Mouse (Mus musculus) brown adipose tissue, adult 24 weeks (tissue): ENCODE results near the gene Ddah1. TPM values are rescaled to one million over a fixed set of nuclear protein-coding genes. Genes with fewer than 3 reads are reported as not detected.

Experiments used
- H3K27ac ChIP-seq: fragments of 200-500 bp; replicated peaks from 2 replicates; pipeline ENCODE4 v1.5.1; 2012; ENCODE audit warnings: low read depth, mild to moderate bottlenecking, low read length
- H3K4me1 ChIP-seq: fragments of 200-500 bp; 2 replicates; pipeline ENCODE4 v1.6.1; 2012; ENCODE audit warnings: low read length, mixed read lengths; ENCODE audit not compliant: control insufficient read depth, insufficient read depth, insufficient read length
- H3K4me3 ChIP-seq: fragments of 200-500 bp; 2 replicates; pipeline ENCODE4 v1.5.1; 2012; ENCODE audit warnings: low read depth, mild to moderate bottlenecking, low read length, moderate library complexity; ENCODE audit not compliant: insufficient read depth
- polyA plus RNA-seq: library from polyadenylated mRNA; stranded (reverse); fragments of >200 nt; gene quantifications from 2 replicates; pipeline ENCODE4 v1.2.4, GENCODE M21; 2012; ENCODE audit not compliant: missing spikeins, insufficient read depth, insufficient read length

Gene Ddah1
- polyA plus RNA-seq, 1 experiment, result 0.59 TPM

GRCm38 (mm10) chr3:145780784-145781442 is 22.4 kb downstream of the Ddah1 start:
- no peak overlapping the region for H3K27ac ChIP-seq
- no peak overlapping the region for H3K4me3 ChIP-seq

GRCm38 (mm10) chr3:145785244-145785643 is 26.8 kb downstream of the Ddah1 start:
- H3K4me3 ChIP-seq, result no peak overlapping the region
- no peaks in the 10 kb centered on the region; the same call in 1 of the 2 replicates for H3K4me1 ChIP-seq
- H3K27ac ChIP-seq, result no peak overlapping the region

More at GRCm38 (mm10) chr3:145780784-145781442, 22.4 kb downstream of the Ddah1 start:
- H3K4me1 ChIP-seq, result no peaks in the 10 kb centered on the region

GRCm38 (mm10) chr3:145787303-145787702 is 28.8 kb downstream of the Ddah1 start:
- Histone ChIP-seq H3K4me1 (no peaks in the 10 kb centered on the region; the same call in 1 of the 2 replicates), H3K27ac (no peak overlapping the region), H3K4me3 (no peak overlapping the region)

GRCm38 (mm10) chr3:145789114-145789513 is 30.6 kb downstream of the Ddah1 start:
- no peak overlapping the region for H3K4me3 ChIP-seq
- H3K4me1 ChIP-seq, result no peaks in the 10 kb centered on the region; the same call in 1 of the 2 replicates
- H3K27ac ChIP-seq, result no peak overlapping the region

GRCm38 (mm10) chr3:145790233-145790632 is 31.8 kb downstream of the Ddah1 start:
- Histone ChIP-seq H3K4me1 (no peaks in the 10 kb centered on the region; the same call in 1 of the 2 replicates), H3K27ac (no peak overlapping the region), H3K4me3 (no peak overlapping the region)

- Histone ChIP-seq H3K4me1 (no peaks in the 10 kb centered on the region; the same call in 1 of the 2 replicates), H3K27ac (no peak overlapping the region), H3K4me3 (no peak overlapping the region)
These were observed 32.2 kb downstream of the Ddah1 start for GRCm38 (mm10) chr3:145790709-145791108.

- H3K4me3 ChIP-seq, result no peak overlapping the region
- H3K27ac ChIP-seq, result no peak overlapping the region
- H3K4me1 ChIP-seq, result peaks cover 8% of the 10 kb centered on the region
These were observed 35.9 kb downstream of the Ddah1 start for GRCm38 (mm10) chr3:145794355-145794754.

- Histone ChIP-seq H3K27ac (no peak overlapping the region), H3K4me3 (no peak overlapping the region), H3K4me1 (peaks cover 8% of the 10 kb centered on the region)
These were observed 37.4 kb downstream of the Ddah1 start for GRCm38 (mm10) chr3:145795896-145796295.

- Histone ChIP-seq H3K4me3 (no peak overlapping the region), H3K27ac (no peak overlapping the region)
These were observed 39.6 kb downstream of the Ddah1 start for GRCm38 (mm10) chr3:145798042-145798441.

GRCm38 (mm10) chr3:145798751-145799188 is 40.3 kb downstream of the Ddah1 start:
- Histone ChIP-seq H3K4me1 (peaks cover 8% of the 10 kb centered on the region), H3K27ac (no peak overlapping the region), H3K4me3 (no peak overlapping the region)

More at GRCm38 (mm10) chr3:145798042-145798441, 39.6 kb downstream of the Ddah1 start:
- peaks cover 8% of the 10 kb centered on the region for H3K4me1 ChIP-seq

GRCm38 (mm10) chr3:145799365-145799764 is 40.9 kb downstream of the Ddah1 start:
- peaks cover 8% of the 10 kb centered on the region for H3K4me1 ChIP-seq
- H3K27ac ChIP-seq, result no peak overlapping the region
- no peak overlapping the region for H3K4me3 ChIP-seq

- no peak overlapping the region for H3K27ac ChIP-seq
- H3K4me3 ChIP-seq, result no peak overlapping the region
- peaks cover 8% of the 10 kb centered on the region for H3K4me1 ChIP-seq
These were observed 43.6 kb downstream of the Ddah1 start for GRCm38 (mm10) chr3:145802106-145802505.

GRCm38 (mm10) chr3:145805848-145806247 is 47.4 kb downstream of the Ddah1 start:
- Histone ChIP-seq H3K4me1 (no peaks in the 10 kb centered on the region), H3K4me3 (no peak overlapping the region), H3K27ac (no peak overlapping the region)

GRCm38 (mm10) chr3:145806502-145806901 is 48.0 kb downstream of the Ddah1 start:
- no peaks in the 10 kb centered on the region for H3K4me1 ChIP-seq
- no peak overlapping the region for H3K4me3 ChIP-seq
- H3K27ac ChIP-seq, result no peak overlapping the region

GRCm38 (mm10) chr3:145816807-145817206 is 58.3 kb downstream of the Ddah1 start:
- H3K4me1 ChIP-seq, result no peaks in the 10 kb centered on the region
- no peak overlapping the region for H3K4me3 ChIP-seq
- no peak overlapping the region for H3K27ac ChIP-seq

- no peak overlapping the region for H3K27ac ChIP-seq
These were observed 58.8 kb downstream of the Ddah1 start for GRCm38 (mm10) chr3:145817276-145817675.

More at GRCm38 (mm10) chr3:145817276-145817675, 58.8 kb downstream of the Ddah1 start:
- Histone ChIP-seq H3K4me1 (no peaks in the 10 kb centered on the region), H3K4me3 (no peak overlapping the region)
